Mouse (Mus musculus): ENCODE results near the gene Il17rc. TPM values are rescaled to one million over a fixed set of nuclear protein-coding genes. Genes with fewer than 3 reads are reported as not detected.
A peak's percentile ranks its signal among the peaks of the same experiment; 100 is the strongest.

Il17rc gene
- total RNA-seq (2021): 10 to 100 TPM in 1 of 2 experiments, 1 to 10 TPM in 1; 7.9 to 10.2 TPM

DNA sequence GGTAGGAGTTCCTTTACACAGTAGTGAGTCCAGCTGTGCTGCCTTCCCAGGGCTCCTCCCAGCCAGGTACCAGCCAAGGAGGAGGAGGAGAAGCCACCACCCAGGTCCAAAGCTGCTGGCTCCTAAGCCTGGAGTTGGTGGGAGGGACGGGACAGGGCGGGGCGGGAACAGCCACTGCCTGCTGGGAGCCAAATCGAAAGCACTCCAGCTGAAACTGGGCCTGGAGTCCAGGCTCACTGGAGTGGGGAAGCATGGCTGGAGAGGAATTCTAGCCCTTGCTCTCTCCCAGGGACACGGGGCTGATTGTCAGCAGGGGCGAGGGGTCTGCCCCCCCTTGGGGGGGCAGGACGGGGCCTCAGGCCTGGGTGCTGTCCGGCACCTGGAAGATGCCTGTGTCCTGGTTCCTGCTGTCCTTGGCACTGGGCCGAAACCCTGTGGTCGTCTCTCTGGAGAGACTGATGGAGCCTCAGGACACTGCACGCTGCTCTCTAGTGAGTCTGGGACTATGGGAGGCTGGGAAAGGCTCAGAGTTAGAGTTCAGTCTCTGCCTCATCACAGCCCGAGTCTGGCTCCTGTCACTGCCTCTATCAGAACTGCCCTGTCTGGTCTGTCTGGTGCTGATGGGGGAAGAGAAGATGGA lies at the start of gene Il17rc:
Gene Il17rc (plus strand): TSS at position 131 of the 640 bp plus-strand sequence.
- DNase-seq: peak; percentile 69

- no peak for DNase-seq
Observed at GRCm38 (mm10) chr6:113423000-113423399, 48.2 kb upstream of the Il17rc start.

- DNase-seq: no peak
Observed at GRCm38 (mm10) chr6:113424187-113424586, 47.0 kb upstream of the Il17rc start.

DNA sequence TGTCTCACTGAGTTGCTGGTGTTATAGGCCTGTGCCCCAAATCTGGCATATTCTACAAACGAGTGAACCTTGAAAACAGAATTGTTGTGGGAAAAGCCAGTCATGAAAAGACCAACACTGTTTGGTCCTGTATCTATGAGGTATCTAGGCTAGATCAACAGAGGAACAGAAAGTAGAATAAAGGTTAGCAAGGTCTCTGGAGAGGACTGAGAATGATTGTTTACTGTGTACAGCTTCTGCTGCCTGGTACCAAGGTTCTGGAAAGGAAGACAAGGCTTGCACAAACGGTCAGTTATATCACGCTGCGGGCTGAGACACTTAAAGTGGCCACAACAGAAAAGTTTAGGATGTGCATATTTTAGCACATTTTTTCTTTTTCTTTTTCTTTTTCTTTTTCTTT lies 44.5 kb upstream of the Il17rc start:
- no peak for DNase-seq

DNA sequence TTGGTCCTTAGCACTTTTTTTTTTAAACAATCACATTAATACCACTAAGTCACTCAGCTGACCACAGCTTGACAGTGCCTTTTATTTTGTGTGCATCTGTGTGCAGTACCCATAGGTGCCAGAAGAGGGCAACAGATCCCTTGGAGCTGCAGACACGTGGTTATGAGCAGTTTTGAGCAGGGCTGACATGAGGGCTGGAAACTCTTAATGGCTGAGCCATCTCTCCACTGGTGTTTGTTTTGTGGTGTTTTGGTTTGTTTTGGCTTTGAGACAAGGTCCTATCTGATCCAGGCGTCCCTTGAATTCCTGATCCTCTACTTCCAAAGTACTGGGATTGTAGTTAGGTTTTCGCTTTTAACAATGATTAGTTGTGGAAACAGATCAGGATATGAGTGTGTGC lies 43.8 kb upstream of the Il17rc start:
- DNase-seq: peak; percentile 66

DNA sequence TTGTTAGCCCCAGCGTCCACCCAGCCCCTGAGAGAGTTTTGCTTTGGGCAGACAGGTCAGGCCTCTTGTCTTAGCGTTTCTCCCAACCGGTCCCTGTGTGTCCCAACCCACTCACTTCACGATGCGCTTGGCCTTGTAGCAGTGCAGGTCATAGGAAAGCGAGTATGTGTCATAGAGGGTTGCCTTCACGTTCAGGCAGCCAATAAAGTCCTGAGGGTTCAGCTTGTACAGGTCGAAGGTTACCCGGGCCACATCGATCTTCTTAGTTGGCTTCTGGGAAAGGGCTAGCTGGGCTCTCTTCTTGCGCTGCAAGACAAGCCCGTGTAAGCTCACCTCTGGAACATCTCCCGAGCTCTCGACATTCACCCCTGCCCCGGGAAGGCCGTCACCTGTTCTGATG lies 43.2 kb upstream of the Il17rc start:
- DNase-seq: no peak

DNA sequence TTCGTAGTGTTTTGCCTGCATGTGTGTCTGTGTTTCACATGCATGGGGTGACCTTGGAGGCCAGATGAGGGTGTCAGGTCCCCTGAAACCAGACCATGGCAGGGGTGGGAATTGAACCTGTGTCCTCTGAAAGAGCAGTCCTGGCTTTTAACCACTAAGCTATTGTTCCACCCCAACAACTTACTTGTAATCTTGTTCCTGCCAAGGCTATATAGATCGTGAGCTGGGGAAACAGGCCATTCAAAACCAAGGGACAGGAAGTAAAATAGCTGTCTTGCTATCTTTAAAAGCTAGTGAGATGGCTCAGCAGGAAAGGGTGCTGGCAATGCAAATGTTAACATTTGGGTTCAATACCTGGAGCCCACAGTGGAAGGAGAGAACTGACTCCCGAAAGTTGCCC lies 41.3 kb upstream of the Il17rc start:
- no peak for DNase-seq

- no peak for DNase-seq
Observed at GRCm38 (mm10) chr6:113430846-113431245, 40.4 kb upstream of the Il17rc start.

GRCm38 (mm10) chr6:113431801-113432200 lies 39.4 kb upstream of the Il17rc start:
- no peak for DNase-seq

DNA sequence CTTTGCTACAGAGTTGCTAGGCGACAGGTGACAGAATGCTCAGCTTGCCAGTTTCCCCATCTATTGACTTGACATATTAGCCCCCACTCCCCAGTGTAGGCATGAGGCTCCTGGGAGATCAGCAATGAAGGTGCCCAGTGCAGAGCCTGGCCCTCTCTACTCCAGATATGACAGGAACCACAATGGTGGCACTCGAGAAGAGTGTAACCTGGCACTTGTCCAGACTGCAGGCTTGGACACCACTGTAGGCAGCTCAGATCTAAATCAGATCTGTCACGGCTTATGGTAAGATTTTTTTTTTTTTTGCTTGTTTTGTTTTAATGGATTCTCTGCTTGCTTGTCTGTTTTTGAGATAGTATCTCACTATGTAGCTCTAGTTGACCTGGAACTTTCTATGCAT lies 37.6 kb upstream of the Il17rc start:
- no peak for DNase-seq

DNA sequence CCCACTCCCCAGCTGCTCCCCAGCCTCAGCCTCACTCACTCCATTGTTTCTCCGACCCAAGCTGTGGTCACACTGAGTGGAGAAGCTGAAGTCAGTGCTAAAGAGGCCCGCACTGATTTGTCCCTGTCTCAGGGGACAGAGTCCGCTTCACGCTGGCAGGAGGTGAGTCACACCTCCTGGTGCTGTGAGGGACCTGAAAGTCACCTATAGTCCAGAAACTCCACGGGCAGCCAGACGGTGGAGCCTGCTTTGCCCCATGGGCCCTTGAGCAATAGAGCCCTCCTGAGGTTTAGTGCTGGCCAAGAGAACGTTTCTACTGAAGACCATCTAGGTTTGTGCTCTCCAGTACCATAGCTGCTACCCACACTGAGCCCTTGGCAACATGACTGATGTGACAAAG lies 36.5 kb upstream of the Il17rc start:
- no peak for DNase-seq

GRCm38 (mm10) chr6:113435664-113436205 lies 35.5 kb upstream of the Il17rc start, which contains the start of gene Cidec:
Gene Cidec (minus strand): TSS chr6:113435760.
- no peak for DNase-seq

- DNase-seq: no peak
Observed at GRCm38 (mm10) chr6:113437135-113437534, 34.1 kb upstream of the Il17rc start.

DNA sequence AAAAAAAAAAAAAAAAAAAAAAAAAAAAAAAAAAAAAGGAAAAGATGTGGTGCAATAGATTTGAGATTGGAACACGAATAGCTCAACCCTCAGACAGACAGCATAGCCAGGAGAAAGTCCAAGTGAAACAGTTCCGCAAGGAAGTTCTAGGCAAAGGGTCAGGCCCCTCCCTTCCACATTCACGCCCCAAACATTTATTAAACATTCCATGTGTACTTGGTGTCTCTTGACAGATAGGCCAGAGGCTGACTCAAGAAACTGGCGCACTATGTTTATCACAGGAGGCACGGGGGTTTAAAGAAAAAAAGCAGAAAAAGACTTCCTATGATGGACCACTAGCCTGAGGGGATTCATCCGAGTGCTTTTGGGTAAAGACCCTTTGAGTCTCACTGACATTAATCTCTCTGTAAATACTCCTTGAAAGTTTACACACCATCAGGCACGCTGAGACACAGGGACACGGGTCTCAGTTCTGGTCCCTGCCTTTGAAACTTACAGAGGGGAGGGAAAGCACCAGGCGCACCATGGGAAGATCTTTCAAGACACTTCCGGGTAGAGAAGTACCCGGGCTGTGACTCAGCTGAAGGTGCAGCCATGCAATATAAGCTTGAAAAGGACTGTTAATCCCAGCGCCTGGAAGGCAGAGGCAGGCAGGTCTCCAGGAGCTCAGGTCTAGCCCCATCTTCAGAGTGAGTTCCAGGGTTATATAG lies 32.4 kb upstream of the Il17rc start:
- DNase-seq: no peak

- DNase-seq: no peak
Observed at GRCm38 (mm10) chr6:113440686-113441085, 30.5 kb upstream of the Il17rc start.

DNA sequence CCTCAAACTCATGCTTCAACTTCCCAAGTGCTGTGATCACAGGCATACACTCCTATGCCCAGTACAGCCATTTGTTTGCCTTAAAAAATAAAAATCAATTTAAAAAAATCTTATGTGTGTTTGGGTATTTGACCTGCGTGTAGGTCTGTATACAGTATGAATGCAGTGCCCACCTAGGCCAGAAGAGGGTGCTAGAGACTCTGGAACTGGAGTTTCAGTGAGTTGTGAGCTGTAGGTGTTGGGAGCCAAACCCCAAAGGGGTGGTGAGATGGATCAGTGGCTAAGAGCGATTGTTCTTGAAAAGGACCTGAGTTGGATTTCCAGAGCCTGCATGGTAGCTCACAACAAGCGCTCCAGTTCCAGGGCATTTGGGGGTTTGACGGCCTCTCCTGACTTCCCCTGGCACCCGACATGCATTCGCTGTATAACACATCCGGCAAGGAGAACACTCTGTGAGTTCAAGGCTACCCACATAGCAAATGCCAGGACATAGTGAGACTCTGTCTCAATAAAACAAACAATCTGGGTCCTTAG lies 30.0 kb upstream of the Il17rc start:
- peak; percentile 80 for DNase-seq

DNA sequence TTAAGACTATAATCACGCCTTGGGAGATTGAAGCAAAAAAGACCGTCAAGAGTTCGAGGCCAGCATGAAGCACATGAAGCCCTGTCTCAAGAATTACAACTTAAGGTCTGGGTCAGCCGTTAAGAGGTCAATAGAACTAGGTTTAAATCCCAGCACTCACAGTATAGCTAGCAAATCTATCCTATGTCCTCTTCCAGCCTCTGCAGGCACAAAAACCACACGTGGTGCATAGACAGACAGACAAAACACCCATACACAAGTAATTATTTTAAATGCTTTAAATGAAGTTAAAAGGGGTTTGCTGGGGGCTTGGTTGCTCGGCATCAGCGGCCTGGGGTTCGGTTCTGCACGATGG lies 29.2 kb upstream of the Il17rc start:
- DNase-seq: no peak

GRCm38 (mm10) chr6:113442442-113443090 lies 28.7 kb upstream of the Il17rc start, which contains the start of gene Jagn1:
Gene Jagn1 (plus strand): TSS chr6:113442569.
- DNase-seq: peak; percentile 92

- no peak for DNase-seq
Observed at GRCm38 (mm10) chr6:113443091-113443490, 28.1 kb upstream of the Il17rc start.

DNA sequence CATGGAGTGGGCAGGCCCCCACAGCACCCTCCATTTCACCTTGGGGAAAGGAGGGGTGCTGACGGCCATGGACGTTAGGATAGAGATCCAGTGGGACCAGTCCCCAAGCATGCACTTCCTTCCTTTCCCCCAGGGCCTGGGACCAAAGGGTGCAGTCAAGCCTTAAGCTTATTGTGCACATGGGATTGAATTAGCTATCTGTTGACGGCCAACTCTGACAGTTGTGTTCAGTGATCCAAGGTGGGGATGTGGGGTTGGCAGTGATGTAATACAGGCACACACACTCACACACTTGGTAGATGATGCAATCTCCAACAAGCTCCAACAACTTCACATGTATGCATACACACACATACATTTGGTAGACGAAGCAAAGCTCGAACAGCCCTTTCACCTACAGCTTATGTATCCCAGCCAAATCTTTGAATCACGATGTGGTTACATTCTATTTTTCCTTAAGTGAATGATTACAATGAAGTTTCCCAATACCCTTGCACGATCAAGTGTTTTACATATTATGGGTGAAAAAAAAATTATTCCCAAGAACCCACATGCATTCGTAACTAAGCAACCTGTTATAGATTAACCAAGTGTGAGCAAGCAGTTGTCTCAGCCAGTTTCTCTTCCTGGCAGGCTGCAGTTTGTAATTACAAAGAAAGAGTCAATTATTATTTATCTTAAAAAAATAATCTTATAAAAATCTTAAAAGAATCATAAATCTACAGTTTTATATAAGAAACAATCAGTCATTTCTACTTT lies 26.8 kb upstream of the Il17rc start:
- DNase-seq: no peak

DNA sequence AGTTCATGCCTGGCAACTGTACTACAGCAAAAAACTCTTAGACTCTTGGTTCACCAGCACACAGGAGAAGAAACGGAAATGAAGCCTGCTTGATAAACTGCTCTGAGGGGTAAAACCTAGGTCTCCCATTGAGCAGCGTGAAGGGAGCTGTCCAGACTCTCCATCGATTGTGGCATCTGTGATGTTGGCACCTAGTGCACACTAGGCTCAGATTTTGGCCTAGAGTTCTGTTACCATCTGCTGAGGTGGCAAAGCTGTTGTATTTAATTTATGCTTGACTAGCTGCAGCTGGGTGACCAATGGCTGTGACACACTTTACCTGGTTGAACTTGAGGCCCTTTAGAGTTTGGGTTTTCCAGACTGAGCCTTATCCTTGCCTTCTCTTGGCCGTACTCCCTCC lies 23.6 kb upstream of the Il17rc start:
- no peak for DNase-seq

GRCm38 (mm10) chr6:113451839-113452238 lies 19.4 kb upstream of the Il17rc start:
- no peak for DNase-seq
